7 mouse cellular contexts compared by ENCODE assay signal in genomic region chr2:74825730-74826430, GRCm38 (mm10). TPM values are rescaled to one million over a fixed set of nuclear protein-coding genes. Genes with fewer than 3 reads are reported as not detected.
A peak's percentile ranks its signal among the peaks of the same experiment; 100 is the strongest.
DNase-seq lines count a peak whose midpoint lies in the region; ATAC-seq and TF ChIP-seq lines count a peak whose summit lies in the region.

Gene Mtx2, plus strand, starts transcription at chr2:74825803.

- H3K4me3 ChIP-seq in cortical plate, adult 2 months (ENCODE audit: insufficient read depth, low read length), result peak within 1 kb of the TSS; percentile 85
- H3K4me3 ChIP-seq in midbrain, embryonic 10.5 days, result peak within 1 kb of the TSS; percentile 97

- H3K9me3 ChIP-seq in midbrain, embryonic 10.5 days (replicated peaks), result no peaks in the 10 kb centered on the region

- H3K36me3 ChIP-seq in midbrain, embryonic 10.5 days, result no peaks in the 10 kb centered on the region

- H3K4me1 ChIP-seq in cortical plate, adult 2 months (ENCODE audit: control insufficient read depth, insufficient read depth, low read length), result no peaks in the 10 kb centered on the region
- peaks cover 18% of the 10 kb centered on the region for H3K4me1 ChIP-seq in midbrain, embryonic 10.5 days

- DNase-seq in adipocyte (ENCODE audit: low spot score), result peak; percentile 87
- peak; percentile 77 for DNase-seq in gastrocnemius, postnatal 10 days
- peak; percentile 82 for DNase-seq in left cerebral cortex, postnatal 25 days (ENCODE audit: low spot score in 2 of 2)
- peak; percentile 83 for DNase-seq in midbrain, embryonic 10.5 days (ENCODE audit: low spot score)
- DNase-seq in right cerebral cortex, postnatal 4 days, result peak; percentile 71

- intact Hi-C loops in left cerebral cortex, postnatal 25 days (cut with DNase I), result no loop called here

- H3K27me3 ChIP-seq in midbrain, embryonic 10.5 days (ENCODE audit: low read depth, poor library complexity, severe bottlenecking), result peaks cover 20% of the 10 kb centered on the region

- peak; percentile 71 for TF ChIP-seq POLR2A in cortical plate, adult 2 months (IDR thresholded peaks at IDR 0.05; ENCODE audit: extremely low read depth, insufficient read depth, low read length)

- peak within 1 kb of the TSS; percentile 90; the same call in 1 of the 2 replicates for H3K27ac ChIP-seq in cortical plate, adult 2 months (ENCODE audit: insufficient read depth, low read length)
- peak within 1 kb of the TSS; percentile 97 for H3K27ac ChIP-seq in midbrain, embryonic 10.5 days (replicated peaks)

- ATAC-seq in inflammation-experienced regulatory T-cells, adult 6 months, result peak; percentile 74

- under 1% methylated on average over 74 of the region's 74 CpGs for WGBS in midbrain, embryonic 10.5 days

- no peak for TF ChIP-seq CTCF in cortical plate, adult 2 months (IDR thresholded peaks at IDR 0.05; ENCODE audit: extremely low read depth, insufficient read depth, low read length)

RNA-seq across cellular contexts. Expression of gene Mtx2, which starts in this region (rescaled TPM):
- polyA plus RNA-seq in cortical plate, adult 2 months (2012; rRNA removed), result 42.1 and 44.2 TPM in 2 replicates
- 10 to 100 TPM; 49.5 to 51.0 TPM for total RNA-seq in gastrocnemius, postnatal 10 days (2021)
- polyA plus RNA-seq in inflammation-experienced regulatory T-cells, adult 6 months (2017; shearing (Covaris generic)), result 10 to 100 TPM; 11.5 to 19.3 (median 17.4) TPM
- 10 to 100 TPM; 43.5 to 49.0 TPM for total RNA-seq in left cerebral cortex, postnatal 25 days (2021)
- polyA plus RNA-seq in midbrain, embryonic 10.5 days (2016; fragmentation: Nextera tagmentation; extraction: Ambion mirVana), result 106 and 107 TPM in 2 replicates

Comparison
In these comparisons a context has a peak if more than half of its experiments do, and no peak if none do; other contexts are left out.
1. Peak in every context shown above with its lines: DNase-seq, ATAC-seq, H3K4me3 ChIP-seq and H3K27ac ChIP-seq.